Mouse (Mus musculus): ENCODE measurements at regions not wholly inside any gene's neighbourhood (a gene's known extent, or its start where the extent isn't known, plus 50 kb on each side); places are given as distances from the start of the nearest gene placed in this dataset.
"Not testable (repeated sequence)": the region's sequence is repeated elsewhere in the genome, so short reads cannot be mapped to it uniquely, and the experiment has no call there.

GRCm38 (mm10) chr12:82056782-82057611 is 112.1 kb upstream of the Sipa1l1 start:
- DNase-seq (ENCODE audit: low spot score in 2 of 2) = not testable (repeated sequence)

- no peak for DNase-seq (ENCODE audit: low spot score in 2 of 2)
Observed at GRCm38 (mm10) chr12:82064986-82065385, 104.1 kb upstream of the Sipa1l1 start.

GRCm38 (mm10) chr12:82066860-82067259 is 102.3 kb upstream of the Sipa1l1 start:
- DNase-seq (ENCODE audit: low spot score in 2 of 2) = no peak

- DNase-seq (ENCODE audit: low spot score in 2 of 2) = no peak
Observed at GRCm38 (mm10) chr12:82069621-82070020, 99.5 kb upstream of the Sipa1l1 start.

- DNase-seq (ENCODE audit: low spot score in 2 of 2) = peak; percentile 73 to 86
Observed at GRCm38 (mm10) chr12:82072810-82073465, 96.2 kb upstream of the Sipa1l1 start.

GRCm38 (mm10) chr12:82075479-82076221 is 93.5 kb upstream of the Sipa1l1 start:
- peak in 1 of 2 experiments; percentile 33 for DNase-seq (ENCODE audit: low spot score in 2 of 2)

- DNase-seq (ENCODE audit: low spot score in 2 of 2) = no peak
Observed at GRCm38 (mm10) chr12:82076766-82077165, 92.4 kb upstream of the Sipa1l1 start.

GRCm38 (mm10) chr12:82077945-82078344 is 91.2 kb upstream of the Sipa1l1 start:
- DNase-seq (ENCODE audit: low spot score in 2 of 2) = no peak

GRCm38 (mm10) chr12:82078740-82079139 is 90.4 kb upstream of the Sipa1l1 start:
- DNase-seq (ENCODE audit: low spot score in 2 of 2) = no peak

- peak in 1 of 2 experiments; percentile 24 for DNase-seq (ENCODE audit: low spot score in 2 of 2)
Observed at GRCm38 (mm10) chr12:82080196-82080880, 88.8 kb upstream of the Sipa1l1 start.

- DNase-seq (ENCODE audit: low spot score in 2 of 2) = not testable (repeated sequence)
Observed at GRCm38 (mm10) chr12:82082596-82082995, 86.5 kb upstream of the Sipa1l1 start.

GRCm38 (mm10) chr12:82085771-82086400 is 83.2 kb upstream of the Sipa1l1 start:
- no peak for DNase-seq (ENCODE audit: low spot score in 2 of 2)

GRCm38 (mm10) chr12:82086441-82086840 is 82.7 kb upstream of the Sipa1l1 start:
- DNase-seq (ENCODE audit: low spot score in 2 of 2) = no peak

GRCm38 (mm10) chr12:82089288-82089687 is 79.8 kb upstream of the Sipa1l1 start:
- DNase-seq (ENCODE audit: low spot score in 2 of 2) = no peak

- no peak for DNase-seq (ENCODE audit: low spot score in 2 of 2)
Observed at GRCm38 (mm10) chr12:82093317-82093716, 75.8 kb upstream of the Sipa1l1 start.

GRCm38 (mm10) chr12:82095396-82095795 is 73.7 kb upstream of the Sipa1l1 start:
- no peak for DNase-seq (ENCODE audit: low spot score in 2 of 2)

GRCm38 (mm10) chr12:82097126-82097525 is 72.0 kb upstream of the Sipa1l1 start:
- no peak for DNase-seq (ENCODE audit: low spot score in 2 of 2)

GRCm38 (mm10) chr12:82097620-82098019 is 71.5 kb upstream of the Sipa1l1 start:
- no peak for DNase-seq (ENCODE audit: low spot score in 2 of 2)

GRCm38 (mm10) chr12:82104211-82104610 is 64.9 kb upstream of the Sipa1l1 start:
- DNase-seq (ENCODE audit: low spot score in 2 of 2) = peak; percentile 66 to 85

GRCm38 (mm10) chr12:82105184-82106031 is 63.7 kb upstream of the Sipa1l1 start:
- DNase-seq (ENCODE audit: low spot score in 2 of 2) = peak; percentile 50 to 62
